Mouse (Mus musculus) brain, embryonic 18.5 days (tissue): ENCODE measurements around the gene Hoxc5.

Experiments used
- DNase-seq: peaks from one replicate; pipeline ENCODE4 v3.0.0-alpha.2; 2012; ENCODE audit warnings: low read depth, low spot score

The Hoxc5 gene

DNA sequence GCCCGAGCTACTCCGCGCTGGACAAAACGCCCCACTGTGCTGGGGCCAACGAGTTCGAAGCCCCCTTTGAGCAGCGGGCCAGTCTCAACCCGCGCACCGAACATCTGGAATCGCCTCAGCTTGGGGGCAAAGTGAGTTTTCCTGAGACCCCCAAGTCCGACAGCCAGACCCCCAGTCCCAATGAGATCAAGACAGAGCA is at the start of gene Hoxc5:
Hoxc5 (plus strand) TSS at position 132 of the 199 bp plus-strand sequence.
- no peak for DNase-seq

DNA sequence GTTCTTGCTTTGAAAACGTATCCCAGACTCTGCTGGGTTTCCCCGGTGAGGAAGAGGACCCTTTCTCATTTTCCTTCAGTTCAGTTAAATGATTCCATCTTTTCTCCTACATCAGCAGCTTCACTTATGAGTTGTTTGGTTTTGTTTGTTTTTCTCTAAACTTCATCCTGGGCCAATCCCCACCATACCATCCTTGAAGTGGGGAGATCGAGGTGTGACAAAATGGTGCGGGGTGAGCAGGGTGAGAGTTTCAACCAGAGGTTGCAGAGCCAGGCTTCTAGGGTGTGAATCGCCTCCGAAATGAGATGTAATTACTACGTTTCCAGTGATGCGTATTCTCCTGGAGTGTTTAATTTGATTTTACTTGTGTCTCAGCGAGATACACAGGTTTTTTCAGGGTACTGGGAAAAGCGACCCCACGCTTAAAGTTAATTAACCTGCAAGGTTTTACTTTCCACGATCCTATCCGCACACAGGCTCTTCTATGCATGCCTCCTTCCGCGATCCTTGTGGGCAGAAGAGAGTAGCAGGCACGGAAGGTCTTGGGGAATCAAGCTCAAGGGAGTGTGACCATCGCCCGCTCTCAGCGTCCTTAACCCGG is 49.2 kb upstream of the Hoxc5 start:
- no peak for DNase-seq

DNA sequence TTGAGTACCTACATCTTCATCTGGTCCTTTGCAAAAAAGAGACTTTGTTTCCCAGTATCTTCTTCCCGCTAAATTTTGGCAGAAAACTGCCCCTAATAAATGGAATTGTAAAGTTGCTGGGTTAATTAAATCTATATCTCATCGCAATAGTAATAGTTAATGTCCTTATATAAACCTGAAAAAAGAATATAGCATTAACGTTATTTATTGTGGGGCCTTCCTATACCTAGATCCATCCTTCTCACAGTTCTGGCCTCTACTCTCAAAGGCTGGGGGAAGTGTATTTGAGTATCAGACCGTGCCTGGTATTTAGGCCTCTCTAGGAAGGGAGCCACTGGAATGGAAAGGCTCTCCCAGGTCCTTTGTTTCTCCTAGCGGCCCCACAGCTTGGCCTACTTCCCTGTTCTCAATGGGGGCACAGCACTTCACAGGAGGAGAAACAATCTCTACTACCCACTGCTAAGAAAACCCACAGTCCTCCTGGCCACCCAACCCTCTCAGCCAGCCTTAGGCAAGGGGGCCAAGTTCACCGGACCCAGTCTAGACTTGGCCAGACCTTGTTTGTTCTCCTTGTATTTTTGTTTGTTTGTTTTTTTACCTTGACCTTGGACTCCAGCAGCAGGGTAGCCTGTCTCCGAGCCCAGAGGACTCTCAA is 48.5 kb upstream of the Hoxc5 start:
- no peak for DNase-seq

DNA sequence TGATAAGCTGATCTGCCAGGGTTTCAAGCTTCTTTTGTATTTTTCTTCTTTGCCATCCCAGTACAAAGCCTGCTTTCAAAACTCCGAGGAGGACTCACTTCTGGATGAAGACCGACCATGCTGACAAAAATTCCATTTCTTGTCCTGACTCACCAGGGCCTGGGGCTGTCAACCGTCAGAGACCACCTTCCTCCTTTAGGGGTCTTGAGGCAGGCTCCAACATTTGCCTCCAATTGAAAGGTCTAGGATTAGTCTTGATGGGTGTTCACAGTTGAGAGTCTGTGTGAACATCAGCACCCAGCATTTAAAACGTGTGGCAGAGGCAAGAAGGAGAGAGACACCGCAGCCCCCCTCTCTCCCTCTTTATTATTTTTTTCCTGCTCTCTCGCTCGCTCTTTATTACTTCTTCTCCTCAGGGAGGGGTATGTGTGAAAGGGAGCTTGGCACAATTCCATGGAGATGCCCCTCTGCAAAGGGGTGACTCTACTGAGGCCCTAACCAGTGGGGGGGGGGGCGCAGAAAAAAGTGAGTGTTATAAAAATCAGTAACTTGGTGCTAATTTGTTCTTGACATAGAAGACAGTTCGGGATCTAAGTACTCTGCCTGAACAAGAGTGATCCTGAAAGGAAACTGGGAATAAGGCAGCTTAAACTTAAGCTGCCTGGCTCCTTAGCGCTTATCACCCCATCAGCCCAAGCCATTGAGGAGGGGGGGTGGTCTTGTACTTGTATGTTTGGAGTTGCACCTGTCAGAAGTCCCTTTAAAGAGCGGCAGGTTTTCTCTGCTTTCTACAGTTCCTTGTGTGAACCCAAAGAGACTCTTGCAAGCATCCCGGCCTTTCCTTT is 47.7 kb upstream of the Hoxc5 start:
- DNase-seq: no peak

DNA sequence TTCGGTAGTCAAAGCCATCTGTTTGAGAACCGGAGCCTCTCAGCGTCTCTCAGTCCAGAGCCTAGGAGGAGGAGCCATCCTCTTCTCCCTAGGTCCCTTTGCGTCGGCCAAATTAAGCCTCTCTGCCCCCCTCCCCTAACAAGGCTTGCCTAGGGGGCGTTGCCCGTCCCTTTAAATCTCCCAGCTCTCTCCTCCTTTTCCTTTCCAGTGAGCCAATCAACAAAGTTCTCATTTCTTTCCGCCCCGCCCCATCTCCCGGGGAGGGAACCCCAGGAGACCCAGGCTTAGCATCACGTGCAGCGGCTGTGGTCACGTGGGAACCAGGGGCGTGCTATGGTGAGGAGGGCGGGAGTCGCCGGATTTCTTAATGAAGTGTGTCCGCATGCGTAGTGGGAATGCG is 46.6 kb upstream of the Hoxc5 start:
- DNase-seq: no peak

DNA sequence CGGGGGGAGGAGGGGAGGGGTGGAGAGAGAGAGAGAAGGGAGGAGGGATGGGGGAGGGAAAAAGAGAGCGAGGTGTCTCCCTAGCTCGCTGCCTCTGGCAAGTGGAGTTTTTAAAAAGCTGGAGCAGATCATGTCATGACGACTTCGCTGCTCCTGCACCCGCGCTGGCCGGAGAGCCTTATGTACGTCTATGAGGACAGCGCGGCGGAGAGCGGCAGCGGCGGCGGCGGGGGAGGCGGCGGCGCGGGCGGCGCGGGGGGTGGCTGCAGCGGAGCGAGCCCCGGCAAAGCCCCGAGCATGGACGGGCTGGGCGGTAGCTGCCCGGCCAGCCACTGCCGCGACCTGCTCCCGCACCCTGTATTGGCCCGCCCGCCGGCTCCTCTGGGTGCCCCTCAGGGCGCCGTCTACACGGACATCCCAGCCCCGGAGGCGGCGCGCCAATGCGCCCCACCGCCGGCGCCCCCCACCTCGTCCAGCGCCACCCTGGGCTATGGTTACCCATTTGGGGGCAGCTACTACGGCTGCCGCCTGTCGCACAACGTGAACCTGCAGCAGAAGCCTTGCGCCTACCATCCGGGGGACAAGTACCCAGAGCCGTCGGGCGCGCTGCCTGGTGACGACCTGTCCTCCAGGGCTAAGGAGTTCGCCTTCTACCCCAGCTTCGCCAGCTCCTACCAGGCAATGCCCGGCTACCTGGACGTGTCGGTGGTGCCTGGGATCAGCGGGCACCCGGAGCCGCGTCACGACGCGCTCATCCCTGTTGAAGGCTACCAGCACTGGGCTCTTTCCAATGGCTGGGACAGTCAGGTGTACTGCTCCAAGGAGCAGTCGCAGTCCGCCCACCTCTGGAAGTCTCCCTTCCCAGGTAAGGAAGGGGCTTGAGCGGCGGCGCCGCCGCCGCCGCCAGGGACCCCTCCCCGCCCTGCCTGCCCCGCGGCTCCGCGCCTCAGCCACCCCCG is 45.9 kb upstream of the Hoxc5 start, which contains the start of gene Hoxc13:
Hoxc13 (plus strand) TSS at position 51 of the 959 bp plus-strand sequence.
- no peak for DNase-seq

DNA sequence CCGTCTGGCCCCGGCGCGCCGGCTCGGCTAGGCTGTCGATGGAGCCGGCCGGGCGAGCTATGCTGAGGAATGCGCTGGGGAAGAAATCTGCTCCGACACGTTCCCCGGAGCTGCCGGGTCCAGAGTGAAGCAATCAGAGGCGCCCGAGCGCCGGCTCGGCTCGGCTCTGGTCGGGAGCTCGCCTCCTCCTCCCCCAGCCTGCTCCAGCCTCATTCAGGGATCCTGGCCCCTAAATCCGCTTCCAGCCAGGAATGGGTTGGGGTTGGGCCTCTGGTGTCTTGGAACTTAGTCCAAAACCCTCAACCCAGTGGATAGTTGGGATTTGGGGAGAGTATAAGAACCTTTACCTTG is 45.3 kb upstream of the Hoxc5 start:
- no peak for DNase-seq

DNA sequence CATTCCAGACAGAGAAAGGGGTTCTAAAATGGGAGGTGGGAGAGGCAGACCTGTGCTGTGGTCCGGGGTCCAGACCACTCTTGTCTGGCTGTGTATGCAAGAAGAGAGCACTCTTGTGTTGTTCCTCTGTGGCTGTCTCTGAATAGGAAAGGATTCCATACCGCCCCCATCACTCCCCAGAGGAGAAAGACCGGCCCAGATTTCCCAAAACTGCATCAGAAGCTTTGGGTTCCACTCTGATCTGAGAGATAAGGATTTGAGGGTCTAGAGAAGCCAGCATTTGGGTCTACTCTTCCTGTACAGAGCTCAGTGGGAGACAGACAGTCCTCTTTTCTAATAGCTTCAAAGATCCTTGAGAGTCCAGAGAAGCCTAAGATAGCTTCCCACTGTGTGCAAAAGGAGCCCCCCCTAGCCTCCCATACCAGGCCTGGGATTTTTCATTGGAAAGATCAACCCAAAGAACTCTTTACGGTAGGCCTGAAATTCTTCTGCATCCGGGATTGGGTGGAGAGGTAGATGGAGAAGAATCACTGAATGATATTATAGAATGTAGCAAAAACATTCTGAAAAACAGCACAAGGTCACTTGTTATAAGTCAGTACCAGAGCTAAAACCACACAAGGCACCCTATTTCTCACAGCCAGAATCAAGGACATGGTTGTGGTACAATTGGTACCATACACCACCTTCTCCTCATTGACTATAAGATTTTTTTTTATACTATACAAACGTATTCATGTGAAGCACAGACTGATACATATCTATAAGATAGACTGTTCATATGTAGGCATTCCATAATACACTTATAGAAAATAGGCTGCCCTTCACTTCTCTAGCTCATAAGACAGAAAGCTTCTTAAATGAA is 44.4 kb upstream of the Hoxc5 start:
- no peak for DNase-seq

DNA sequence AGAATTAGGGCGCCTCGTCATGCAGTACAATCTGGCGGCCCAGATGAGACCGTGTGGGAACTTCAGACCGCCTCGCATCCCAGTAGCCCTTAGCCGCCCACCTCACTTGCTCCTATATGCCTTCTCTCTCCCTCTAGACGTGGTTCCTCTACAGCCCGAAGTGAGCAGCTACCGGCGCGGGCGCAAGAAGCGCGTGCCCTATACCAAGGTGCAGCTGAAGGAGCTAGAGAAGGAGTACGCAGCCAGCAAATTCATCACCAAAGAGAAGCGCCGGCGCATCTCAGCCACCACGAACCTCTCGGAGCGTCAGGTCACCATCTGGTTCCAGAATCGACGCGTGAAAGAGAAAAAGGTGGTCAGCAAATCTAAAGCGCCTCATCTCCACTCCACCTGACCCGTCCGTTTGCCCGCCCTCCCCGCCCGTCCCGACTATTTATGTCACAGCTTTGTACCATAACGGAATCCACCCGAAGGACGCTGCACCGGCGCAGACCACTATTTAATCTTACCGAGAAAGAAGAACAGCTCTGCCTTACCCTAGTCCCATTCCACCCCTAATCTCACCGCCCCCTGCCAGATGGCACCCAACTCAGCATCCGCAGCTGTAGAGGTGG is 40.1 kb upstream of the Hoxc5 start:
- no peak for DNase-seq

DNA sequence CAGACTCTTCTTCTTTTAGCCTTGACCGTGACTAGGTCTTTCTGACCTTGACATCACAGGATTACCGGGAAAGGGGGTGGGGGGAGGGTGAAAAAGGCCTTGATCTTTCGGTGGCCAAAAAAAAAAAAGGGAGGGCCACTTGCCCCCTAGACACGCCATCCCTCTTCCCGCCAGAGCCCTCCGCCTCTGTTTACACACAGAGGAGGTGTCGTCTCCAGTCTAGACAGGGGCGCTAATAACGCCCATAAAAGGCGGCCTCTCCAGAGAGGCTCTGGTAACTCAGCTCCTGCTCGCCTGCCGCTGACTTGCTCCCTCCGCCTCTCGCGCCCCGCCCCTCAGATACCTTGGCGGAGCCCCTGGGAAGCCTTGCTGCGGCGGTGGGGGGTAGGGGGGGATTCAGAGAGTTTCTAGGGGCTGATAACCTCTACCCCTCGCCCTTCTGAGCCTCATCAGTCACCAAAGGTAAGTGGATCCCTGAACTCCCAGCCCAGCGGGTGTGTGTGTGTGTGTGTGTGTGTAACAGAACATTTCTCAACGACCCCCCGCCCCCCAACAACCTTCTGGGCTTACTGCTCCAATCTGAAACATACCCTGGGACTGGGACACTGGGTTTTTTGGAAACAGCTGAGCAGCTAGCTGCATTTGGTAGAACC is 35.4 kb upstream of the Hoxc5 start:
- no peak for DNase-seq

DNA sequence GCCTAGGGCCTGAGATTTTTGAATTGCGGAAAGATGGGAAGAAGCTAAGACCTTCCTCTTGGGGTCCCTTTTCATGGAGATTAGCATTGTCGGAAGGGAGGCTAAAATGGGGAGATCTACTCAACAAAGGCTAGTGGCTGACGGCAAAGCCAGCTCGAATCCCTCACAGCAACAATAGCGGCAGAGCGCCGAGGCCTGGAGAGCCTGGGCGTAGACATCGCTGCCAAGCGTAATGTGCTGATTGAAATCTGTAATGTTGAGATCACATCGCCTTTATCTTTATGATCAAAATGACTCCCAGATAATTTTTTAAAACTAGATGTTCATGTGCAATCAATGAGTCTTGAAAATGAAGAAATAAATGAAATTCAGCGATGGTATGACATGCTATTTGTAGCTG is 32.8 kb upstream of the Hoxc5 start:
- no peak for DNase-seq

DNA sequence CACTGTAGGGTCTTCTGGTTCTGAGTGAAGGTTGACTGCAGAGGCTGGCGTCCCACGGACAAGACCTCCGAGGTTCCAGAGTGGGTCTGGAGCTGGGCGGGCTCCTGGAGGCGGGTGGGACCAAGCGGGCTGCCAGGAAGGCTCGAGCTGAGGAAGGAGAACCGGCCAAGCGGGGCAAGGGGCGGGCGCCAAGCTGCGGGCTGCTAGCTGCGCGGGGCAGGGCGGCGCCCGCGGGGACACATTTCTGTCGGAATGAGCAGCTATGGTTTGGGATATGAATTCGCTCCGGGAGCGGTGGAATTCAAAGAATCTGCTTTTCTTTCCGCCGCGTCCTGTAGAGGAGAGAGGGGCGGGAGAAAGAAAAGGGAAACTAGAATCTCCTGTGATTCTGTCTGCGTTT is 32.3 kb upstream of the Hoxc5 start:
- no peak for DNase-seq

DNA sequence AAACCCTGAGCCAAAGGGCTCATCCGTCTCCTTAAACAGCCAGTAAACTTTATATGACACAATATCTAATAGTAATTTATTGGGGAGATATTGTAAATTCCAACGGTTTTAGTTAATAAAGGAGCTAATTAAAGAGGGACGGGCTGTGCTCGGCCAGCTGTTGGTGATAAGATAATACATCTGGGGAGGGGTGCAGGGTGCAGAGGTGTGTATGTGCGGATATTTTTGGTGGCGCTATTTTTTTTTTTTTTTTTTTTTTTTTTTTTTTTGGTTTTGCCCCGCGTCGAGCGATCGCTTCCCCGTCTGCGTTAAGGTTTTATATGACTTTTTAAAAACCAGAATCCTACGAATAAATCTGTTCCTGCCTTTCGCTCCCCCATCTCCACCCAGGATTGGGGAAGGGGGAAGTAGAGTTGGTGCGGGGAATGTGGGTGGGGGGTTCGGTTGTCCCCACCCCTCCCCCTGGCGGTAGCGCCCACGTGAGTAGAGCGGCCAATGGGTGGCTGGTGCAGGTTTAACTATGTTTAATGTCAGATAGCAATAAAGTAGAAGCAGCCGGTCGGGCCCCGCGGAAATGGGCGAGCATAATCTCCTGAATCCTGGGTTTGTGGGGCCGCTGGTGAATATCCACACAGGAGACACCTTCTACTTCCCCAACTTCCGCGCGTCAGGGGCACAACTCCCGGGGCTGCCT is 30.8 kb upstream of the Hoxc5 start, which contains the start of gene Hoxc12:
Hoxc12 (plus strand) TSS at position 479 of the 694 bp plus-strand sequence.
- no peak for DNase-seq

DNA sequence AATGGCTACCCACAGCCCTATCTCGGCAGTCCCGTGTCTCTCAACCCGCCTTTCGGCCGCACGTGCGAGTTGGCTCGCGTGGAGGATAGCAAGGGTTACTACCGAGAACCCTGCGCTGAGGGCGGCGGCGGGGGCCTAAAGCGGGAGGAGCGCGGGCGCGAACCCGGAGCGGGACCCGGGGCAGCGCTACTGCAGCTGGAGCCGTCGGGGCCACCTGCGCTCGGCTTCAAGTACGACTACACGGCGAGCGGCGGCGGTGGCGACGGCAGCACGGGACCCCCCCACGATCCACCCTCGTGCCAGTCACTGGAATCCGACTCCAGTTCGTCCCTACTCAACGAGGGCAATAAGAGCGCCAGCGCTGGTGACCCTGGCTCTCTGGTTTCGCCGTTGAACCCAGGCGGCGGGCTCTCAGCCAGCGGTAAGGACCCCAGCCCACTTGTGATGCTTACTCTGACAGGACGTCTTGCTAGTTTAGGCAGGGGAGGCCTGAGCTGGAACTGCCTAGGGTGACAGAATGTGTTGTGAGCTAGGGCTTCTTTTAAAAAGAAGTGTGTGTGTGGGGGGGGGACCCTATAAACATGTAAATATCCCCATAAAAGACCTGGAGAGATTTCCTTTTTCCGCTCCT is 30.1 kb upstream of the Hoxc5 start:
- DNase-seq: no peak

DNA sequence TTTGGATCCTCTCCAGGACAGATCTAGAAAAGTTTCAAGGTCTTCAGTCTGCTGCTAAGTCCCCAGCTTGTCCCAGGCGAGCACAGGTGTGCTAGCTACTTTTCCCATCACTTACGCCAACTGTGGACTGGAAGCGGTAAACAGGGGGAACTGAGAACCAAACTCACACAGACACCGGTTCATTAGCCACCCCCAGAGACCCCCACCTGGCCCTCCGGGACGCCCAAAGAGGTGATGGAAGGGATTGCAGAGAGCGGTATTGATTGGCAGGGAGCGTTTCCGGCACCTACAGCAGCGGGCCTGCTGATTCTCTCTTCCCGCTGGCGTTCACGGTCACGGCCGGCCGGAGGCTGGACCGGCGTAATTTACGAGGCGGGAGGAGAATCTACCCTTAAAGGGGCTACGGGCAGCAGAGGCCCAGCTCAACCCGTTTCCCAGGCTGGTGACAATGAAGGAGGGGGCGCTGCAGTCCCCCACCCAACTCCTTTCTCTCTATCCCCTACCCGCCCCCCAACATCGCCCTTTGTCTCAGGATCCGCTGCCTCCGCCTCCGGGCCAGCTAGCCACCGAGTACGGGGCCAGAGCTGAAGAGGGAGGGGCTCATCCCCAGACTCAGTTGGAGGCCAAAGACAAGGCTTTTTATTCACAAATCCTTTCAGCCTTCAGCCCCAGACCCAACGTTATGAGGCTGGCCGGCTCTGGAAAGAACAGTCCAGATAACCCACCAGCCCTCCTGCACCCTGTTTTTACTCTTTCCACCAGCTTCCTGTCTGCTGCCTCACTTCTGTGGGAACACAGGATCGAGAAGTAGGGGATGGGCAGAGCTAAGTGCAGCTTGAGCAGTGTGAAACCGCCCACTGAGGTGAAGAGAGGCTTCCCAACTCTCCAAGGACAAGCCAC is 27.7 kb upstream of the Hoxc5 start:
- DNase-seq: no peak

DNA sequence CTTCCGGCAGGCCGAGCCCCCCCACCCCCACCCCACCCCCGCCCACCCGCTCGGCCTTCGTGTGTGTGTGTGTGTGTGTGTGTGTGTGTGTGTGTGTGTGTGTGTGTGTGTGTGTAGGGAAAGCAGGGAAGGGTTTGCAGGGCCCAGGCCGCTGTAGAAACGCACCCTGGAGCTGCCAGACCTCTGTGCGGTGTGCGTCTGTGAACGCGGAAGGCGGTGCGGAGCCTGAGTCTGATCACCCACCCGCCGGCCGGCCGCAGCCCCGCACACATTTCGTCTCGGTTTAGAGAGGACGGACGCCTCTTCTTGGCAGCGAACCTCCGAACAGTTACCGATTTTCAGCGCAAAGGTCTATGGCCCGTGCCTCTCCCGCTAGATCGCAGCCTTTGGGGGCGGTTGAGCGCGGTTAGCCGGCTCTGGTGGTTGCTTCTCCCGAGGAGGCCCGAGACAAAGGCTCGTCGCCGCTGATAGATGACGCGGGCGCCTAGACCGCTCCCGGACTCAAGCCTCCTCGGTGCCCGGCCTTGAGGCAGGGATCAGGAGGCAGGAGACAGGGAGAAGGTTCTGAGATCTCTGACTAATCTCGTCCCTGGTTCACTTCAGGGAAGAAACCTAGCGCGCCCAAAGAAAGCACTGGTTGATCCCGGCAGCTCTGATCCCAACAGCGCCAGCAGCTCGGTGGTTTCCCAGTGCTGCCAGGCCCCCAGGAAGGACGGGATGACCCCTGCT is 24.3 kb upstream of the Hoxc5 start:
- no peak for DNase-seq

DNA sequence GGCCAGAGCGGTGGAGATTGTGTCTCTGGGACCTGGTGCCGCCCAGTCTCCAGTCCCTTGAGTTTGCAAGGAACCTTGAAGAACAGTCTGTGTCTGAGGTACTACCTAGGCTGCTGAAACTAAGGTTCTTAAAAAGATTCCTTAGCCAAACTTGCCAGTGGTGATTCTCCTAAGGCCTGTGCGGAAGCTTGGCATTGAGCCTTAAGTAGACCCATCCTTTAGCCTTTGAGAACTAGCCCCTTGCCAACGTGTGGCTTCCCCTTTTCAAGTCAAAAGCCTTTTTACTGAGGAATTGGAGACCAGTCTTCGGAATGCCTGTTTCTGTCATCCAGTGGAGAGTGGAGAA is 23.8 kb upstream of the Hoxc5 start:
- DNase-seq: no peak
